Mouse (Mus musculus) lung, postnatal 10 days (tissue): Measurements from ENCODE around the gene Arhgef3.

Experiments
- DNase-seq: peaks from one replicate; pipeline ENCODE4 v3.0.0; 2021

Arhgef3 gene

GRCm38 (mm10) chr14:27440921-27441320 lies 326.2 kb downstream of the Arhgef3 start:
- DNase-seq: peak; percentile 23

DNA sequence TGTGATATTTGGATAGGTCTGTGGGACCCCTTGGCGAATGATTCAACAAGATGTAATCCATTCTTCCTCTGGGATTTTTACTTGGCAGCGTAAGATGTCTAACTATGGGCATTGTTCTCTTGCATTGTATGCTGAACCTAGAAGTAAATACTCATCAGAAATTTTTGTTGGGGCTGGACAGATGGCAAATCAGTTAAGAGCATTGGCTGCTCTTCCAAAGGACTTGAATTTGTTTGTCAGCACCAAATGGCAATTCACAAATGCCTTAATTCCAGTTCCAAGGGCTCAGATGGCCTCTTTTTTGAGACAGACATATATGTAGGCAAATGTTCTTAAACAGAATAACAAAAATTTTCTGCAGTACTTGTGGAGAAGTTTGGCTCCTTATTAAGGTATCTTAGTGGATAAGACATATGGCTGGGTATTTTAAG lies 330.2 kb downstream of the Arhgef3 start:
- no peak for DNase-seq

DNA sequence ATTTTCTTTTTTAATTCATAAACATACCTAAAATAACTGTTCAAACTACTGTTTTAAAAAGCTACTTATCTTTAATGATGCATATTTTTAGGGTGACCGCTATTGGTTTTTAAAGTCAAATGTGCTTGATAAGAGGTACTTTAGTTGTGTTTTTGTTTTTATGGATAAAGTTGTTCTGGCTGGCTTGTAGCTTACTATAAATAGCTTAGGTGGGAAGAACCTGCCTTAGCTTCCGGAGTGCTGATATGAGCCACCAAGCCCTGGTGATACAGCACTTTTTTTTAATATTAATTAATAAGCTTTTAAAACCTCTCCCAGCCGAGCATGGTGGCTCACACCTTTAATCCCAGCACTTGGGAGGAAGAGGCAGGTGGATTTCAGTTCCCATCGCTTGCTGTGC lies 332.3 kb downstream of the Arhgef3 start:
- no peak for DNase-seq
